Mouse (Mus musculus) leukemia stem cell, adult 10-12 weeks (primary cell): ENCODE measurements around the gene Bri3bp. TPM values are rescaled to one million over a fixed set of nuclear protein-coding genes. Genes with fewer than 3 reads are reported as not detected.

Experiments
- polyA plus RNA-seq: library from polyadenylated mRNA; stranded (reverse); fragments of >175 nt; gene quantifications from 2 replicates; pipeline ENCODE4 v1.2.3, GENCODE M21; 2012; ENCODE audit warnings: low replicate concordance

Bri3bp gene
- polyA plus RNA-seq, result 25.4 and 28.0 TPM in 2 replicates

GRCm38 (mm10) chr5:125441234-125442114 lies at the start of gene Bri3bp:
Gene Bri3bp (plus strand): TSS chr5:125441568.

GRCm38 (mm10) chr5:125433793-125434337 lies 7.5 kb upstream of the Bri3bp start, which contains the start of gene Dhx37:
Gene Dhx37 (minus strand): TSS chr5:125434121.

GRCm38 (mm10) chr5:125475601-125476285 lies 34.4 kb downstream of the Bri3bp start, which contains the start of gene Aacs:
Gene Aacs (plus strand): TSS chr5:125475814.

Other genes starting within 250 kb of the Bri3bp start
- 42.3 and 99.0 TPM in 2 replicates for gene Scarb1, start 100.5 kb upstream of the Bri3bp start, polyA plus RNA-seq
- gene Gm10382, start 52.2 kb upstream of the Bri3bp start, polyA plus RNA-seq, result 0.28 and 0.48 TPM in 2 replicates
- gene Ubc, start 51.4 kb upstream of the Bri3bp start, polyA plus RNA-seq, result 47.9 and 121 TPM in 2 replicates
- 42.3 and 139 TPM in 2 replicates for gene Dhx37, start 7.4 kb upstream of the Bri3bp start, polyA plus RNA-seq
- 11.7 and 12.2 TPM in 2 replicates for gene Aacs, start 34.2 kb downstream of the Bri3bp start, polyA plus RNA-seq
- gene Tmem132b, start 90.2 kb downstream of the Bri3bp start, polyA plus RNA-seq, result not detected in 2 replicates